Mouse (Mus musculus) left cerebral cortex, postnatal 25 days (tissue): ENCODE results near the gene Pdrg1. TPM values are rescaled to one million over a fixed set of nuclear protein-coding genes. Genes with fewer than 3 reads are reported as not detected.

ENCODE experiments used
- DNase-seq, 2 experiments: peaks; one replicate each; pipeline ENCODE4 v3.0.0; 2022; ENCODE audit warnings: low spot score in 2 of 2, mixed read lengths in 1 of 2
- intact Hi-C: fragments of 180-260 bp; cut with DNase I; formaldehyde crosslinking; loops from one replicate; pipeline ENCODE4 v1.15.1; 2025
- total RNA-seq, 2 experiments: library from RNA; stranded (reverse); gene quantifications; 2 replicates each; pipeline ENCODE4 v1.2.3; 2021

Pdrg1 gene
- total RNA-seq, 2 experiments from 2014 or later: 50.7 to 51.4 TPM

DNA sequence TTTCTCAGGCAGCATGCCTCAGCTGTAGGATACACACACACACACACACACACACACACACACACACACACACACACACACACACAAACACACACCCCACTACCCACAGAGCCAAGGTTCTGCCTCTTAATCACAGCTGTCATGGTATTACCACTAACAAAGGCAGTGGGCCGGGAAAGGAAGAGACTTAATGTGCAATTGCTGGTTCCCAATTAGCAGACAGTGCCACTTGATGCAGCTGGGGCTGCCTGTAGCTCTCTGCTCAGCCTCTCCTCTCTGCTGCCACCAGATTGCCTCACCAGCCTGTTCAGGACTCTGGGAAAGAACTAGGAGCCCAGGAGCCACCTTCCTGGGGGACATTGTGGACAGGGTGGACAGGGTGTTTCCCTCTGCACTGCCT is 29.6 kb downstream of the Pdrg1 start:
- intact Hi-C loops: no loop called here
- peak in 1 of 2 experiments; percentile 16 for DNase-seq

DNA sequence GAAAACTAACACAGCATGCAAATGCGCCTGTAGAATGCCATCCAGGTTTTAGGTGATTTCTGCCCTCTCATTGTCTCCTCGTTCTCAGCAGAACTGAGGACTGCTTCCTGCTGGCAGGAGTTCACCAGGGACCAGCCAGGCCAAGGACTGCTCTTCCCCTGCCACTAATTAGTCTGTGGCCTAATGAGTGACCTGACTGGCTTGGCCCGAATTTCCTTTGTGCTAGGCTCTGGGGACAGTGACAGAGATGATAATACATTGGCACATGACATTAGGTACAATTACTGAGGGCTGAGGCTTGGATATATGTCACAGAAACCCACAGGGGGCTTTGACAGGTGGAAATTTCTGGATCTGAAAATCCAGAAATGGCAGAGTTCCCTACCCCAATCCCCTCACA is 38.2 kb downstream of the Pdrg1 start:
- DNase-seq: no peak
- intact Hi-C loops: no loop called here

DNA sequence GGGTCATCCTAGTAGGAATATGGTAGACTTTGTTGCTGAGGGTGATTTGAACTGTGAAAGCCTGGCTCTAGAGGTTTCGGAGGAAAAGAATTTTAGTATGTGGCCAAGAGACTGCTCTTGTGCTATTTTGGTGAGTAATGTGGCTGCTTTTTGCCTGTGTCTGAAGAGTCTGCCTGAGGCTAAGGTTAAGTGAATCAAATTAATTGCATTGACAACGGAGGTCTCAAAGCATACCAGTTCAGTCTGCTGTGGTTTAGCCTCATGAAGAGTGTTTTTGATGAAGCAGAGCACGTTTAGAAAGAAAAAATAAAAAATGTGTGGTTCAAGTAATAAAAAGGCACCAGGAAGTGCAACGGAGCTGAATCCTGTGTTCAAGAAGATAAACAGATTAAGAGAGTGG is 49.7 kb downstream of the Pdrg1 start:
- no peak for DNase-seq
- intact Hi-C loops: no loop called here

DNA sequence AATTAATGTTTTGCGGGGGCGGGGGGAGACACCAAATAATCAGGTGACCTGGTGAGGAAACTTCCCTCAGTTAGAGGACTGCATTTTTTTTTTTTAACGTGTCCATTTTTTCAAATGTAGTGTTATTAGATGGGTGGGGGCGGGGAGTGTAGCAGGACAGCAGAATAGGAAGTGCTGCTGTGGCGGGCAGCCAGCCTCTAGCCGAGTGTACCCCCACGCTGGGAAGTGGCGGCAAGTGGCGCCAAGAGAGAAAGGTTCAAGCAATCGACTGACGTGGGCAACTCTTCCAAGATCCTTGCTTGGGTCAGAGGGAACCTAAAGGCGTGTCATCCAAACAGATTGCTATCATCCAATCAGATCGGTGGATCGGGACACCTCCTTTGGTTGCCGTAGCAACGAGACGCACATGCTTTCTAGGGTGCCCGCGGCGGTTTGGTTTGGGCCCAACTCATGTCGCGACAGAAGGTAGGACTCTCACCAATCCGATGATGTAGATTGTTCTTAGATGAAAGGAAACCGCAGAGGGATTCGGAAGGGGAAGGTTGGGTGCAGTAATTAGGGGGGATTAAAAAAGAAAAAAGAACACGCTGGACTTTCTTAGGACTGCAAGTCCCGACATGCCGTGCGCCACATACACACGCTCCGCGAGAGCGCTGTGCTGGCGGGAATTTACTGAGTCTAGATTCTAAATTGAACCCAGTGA is 53.0 kb downstream of the Pdrg1 start, which contains the start of gene Ttll9:
Gene Ttll9 (plus strand): TSS at position 395 of the 703 bp plus-strand sequence.
- DNase-seq: peak; percentile 90 to 92
- intact Hi-C loops: loop anchor here (5.0 kb wide), 1 partner anchor 50 kb away; no protein-coding TSS in a partner anchor

Other genes with a start within 250 kb of the Pdrg1 start
- 100 to 1,000 TPM; 128 to 138 TPM for gene Bcl2l1, start 183.7 kb downstream of the Pdrg1 start, total RNA-seq
- gene Tpx2, start 167.5 kb downstream of the Pdrg1 start, total RNA-seq: 1 to 10 TPM; 1.7 to 2.2 TPM
- not detected for gene Mylk2, start 104.1 kb downstream of the Pdrg1 start, total RNA-seq
- gene Foxs1, start 82.2 kb downstream of the Pdrg1 start, total RNA-seq: 1 to 10 TPM; 1.0 TPM
- 10 to 100 TPM; 17.8 to 23.4 TPM for gene Dusp15, start 63.7 kb downstream of the Pdrg1 start, total RNA-seq
- 1 to 10 TPM; 1.7 to 2.6 TPM for gene Ttll9, start 52.9 kb downstream of the Pdrg1 start, total RNA-seq
- gene Xkr7, start 16.4 kb upstream of the Pdrg1 start, total RNA-seq: 1 to 10 TPM; 4.3 to 5.7 TPM
- gene Ccm2l, start 50.5 kb upstream of the Pdrg1 start, total RNA-seq: 1 to 10 TPM; 4.9 to 5.5 TPM
- gene Hck, start 93.0 kb upstream of the Pdrg1 start, total RNA-seq: 1 to 10 TPM; 2.1 to 2.5 TPM
- gene Tm9sf4, start 145.9 kb upstream of the Pdrg1 start, total RNA-seq: 100 to 1,000 TPM; 116 TPM
- gene Tspyl3, start 210.0 kb upstream of the Pdrg1 start, total RNA-seq: 10 to 100 TPM; 27.9 to 29.3 TPM
- 1 to 10 TPM; 5.3 to 5.7 TPM for gene Plagl2, start 226.0 kb upstream of the Pdrg1 start, total RNA-seq
- gene Pofut1, start 226.1 kb upstream of the Pdrg1 start, total RNA-seq: 10 to 100 TPM; 13.6 to 15.3 TPM